Mouse (Mus musculus) layer of hippocampus, adult 18-20 months (tissue): Measurements from ENCODE around the gene Jhy. TPM values are rescaled to one million over a fixed set of nuclear protein-coding genes. Genes with fewer than 3 reads are reported as not detected.

Source experiments
- DNase-seq, 2 experiments: peaks; one replicate each; pipeline ENCODE4 v3.0.0; 2022; ENCODE audit warnings: low spot score in 2 of 2
- total RNA-seq, 2 experiments: library from RNA; stranded (reverse); gene quantifications; 2 replicates each; pipeline ENCODE4 v1.2.3; 2021

The Jhy gene
- total RNA-seq, 2 experiments from 2014 or later, result 0.27 to 0.33 TPM

- no peak for DNase-seq
Measured at GRCm38 (mm10) chr9:40859196-40859595, 104.7 kb downstream of the Jhy start.

- DNase-seq, result peak; percentile 16 to 26
Measured at GRCm38 (mm10) chr9:40858461-40859160, 105.3 kb downstream of the Jhy start.

- no peak for DNase-seq
Measured at GRCm38 (mm10) chr9:40851515-40851914, 112.4 kb downstream of the Jhy start.

Other genes with a start within 250 kb of the Jhy start
- gene Hspa8, start 163.1 kb downstream of the Jhy start, total RNA-seq, result 1,000 to 10,000 TPM; 2,409 to 2,534 TPM
- gene Bsx, start 90.0 kb downstream of the Jhy start, total RNA-seq, result not detected
- under 1 TPM; 0.10 to 0.20 TPM for gene Crtam, start 40.5 kb upstream of the Jhy start, total RNA-seq
- 10 to 100 TPM; 27.6 to 28.4 TPM for gene Ubash3b, start 197.6 kb upstream of the Jhy start, total RNA-seq